Mouse (Mus musculus) hindbrain, postnatal 0 days (tissue): Measurements from ENCODE around the gene Gng5. TPM values are rescaled to one million over a fixed set of nuclear protein-coding genes. Genes with fewer than 3 reads are reported as not detected.

Experiments
- ATAC-seq: fragments of 200-750 bp; cut with Nextera tagmentation; 2 replicates; pipeline ENCODE4 v1.8.0; 2017; ENCODE audit warnings: mild to moderate bottlenecking, moderate TSS enrichment, moderate library complexity
- DNase-seq: peaks from one replicate; pipeline ENCODE4 v3.0.0-alpha.2; 2015; ENCODE audit warnings: low spot score
- H3K27ac ChIP-seq: fragments of 300-500 bp; sonication (generic); 2 replicates; pipeline ENCODE4 v1.5.1; 2014; ENCODE audit warnings: mild to moderate bottlenecking
- H3K27me3 ChIP-seq: fragments of 300-500 bp; sonication (generic); 2 replicates; pipeline ENCODE4 v1.6.1; 2014; ENCODE audit warnings: low read length, mixed read lengths; ENCODE audit not compliant: insufficient read depth
- H3K36me3 ChIP-seq: fragments of 300-500 bp; sonication (generic); 2 replicates; pipeline ENCODE4 v1.6.1; 2014; ENCODE audit warnings: low read length, mixed read lengths; ENCODE audit not compliant: insufficient read depth
- H3K4me1 ChIP-seq: fragments of 300-500 bp; sonication (generic); 2 replicates; pipeline ENCODE4 v1.6.1; 2014; ENCODE audit warnings: antibody characterized with exemption, low read length, mixed read lengths; ENCODE audit not compliant: insufficient read depth
- H3K4me2 ChIP-seq: fragments of 300-500 bp; sonication (generic); 2 replicates; pipeline ENCODE4 v1.6.1; 2014; ENCODE audit warnings: low read depth, mild to moderate bottlenecking, low read length, moderate library complexity, mixed read lengths
- H3K4me3 ChIP-seq: fragments of 300-500 bp; sonication (generic); 2 replicates; pipeline ENCODE4 v1.5.1; 2014; ENCODE audit warnings: low read length
- H3K9ac ChIP-seq: fragments of 300-500 bp; sonication (generic); replicated peaks from 2 replicates; pipeline ENCODE4 v1.6.1; 2014; ENCODE audit warnings: mild to moderate bottlenecking, low read length, moderate library complexity, mixed read lengths
- H3K9me3 ChIP-seq: fragments of 300-500 bp; sonication (generic); 2 replicates; pipeline ENCODE4 v1.6.1; 2016; ENCODE audit warnings: low read length, mixed read lengths
- CTCF ChIP-seq: IDR thresholded peaks from 2 replicates; pipeline ENCODE4 v1.5.1; 2016; ENCODE audit warnings: antibody characterized with exemption, control low read depth, low read depth
- WGBS: fragments of 180-500 bp; shearing (Covaris S2); extraction: QIAGEN DNeasy Blood & Tissue Kit; methylation state at CpG from one replicate; pipeline ENCODE4 v1.1.7; 2014; 5-methylcytosine and 5-hydroxymethylcytosine counted together
- polyA plus RNA-seq: library from polyadenylated mRNA; unstranded; fragments of >200 nt; fragmentation: Nextera tagmentation; extraction: Ambion mirVana; gene quantifications from 2 replicates; pipeline ENCODE4 v1.2.1, GENCODE M21; 2015
- total RNA-seq: library from RNA; depleted of rRNA; stranded (reverse); fragments of >200 nt; gene quantifications from 2 replicates; pipeline ENCODE4 v1.2.3, GENCODE M21; 2014

The Gng5 gene
- total and polyA plus RNA-seq, 2 experiments from 2014 or later, result 119 to 411 TPM

GRCm38 (mm10) chr3:146474428-146474827 lies 25.2 kb upstream of the Gng5 start:
- WGBS, result 89% methylated on average over 3 of the region's 3 CpGs

DNA sequence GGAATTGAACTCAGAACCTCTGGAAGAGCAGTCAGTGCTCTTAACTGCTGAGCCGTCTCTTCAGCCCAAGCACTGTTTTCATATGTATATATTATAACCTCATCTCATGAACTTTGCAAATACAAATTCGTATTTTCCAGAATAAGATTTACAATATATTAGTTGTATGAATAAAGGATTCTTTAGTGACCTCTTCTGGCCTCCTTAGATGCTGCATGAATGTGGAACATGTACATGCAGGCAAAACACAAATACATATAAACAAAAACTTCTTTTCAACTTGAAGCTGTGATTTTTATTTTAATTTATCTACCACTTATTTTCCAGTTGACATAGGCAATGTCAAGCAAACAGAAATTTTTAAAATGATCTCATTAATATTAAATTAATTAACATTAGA lies 17.6 kb upstream of the Gng5 start:
- 78% methylated on average over 2 of the region's 2 CpGs for WGBS
- no peaks in the 10 kb centered on the region for H3K9me3 ChIP-seq
- no peak overlapping the region for H3K4me3 ChIP-seq
- H3K27me3 ChIP-seq, result no peaks in the 10 kb centered on the region
- ATAC-seq, result no peak
- no peak overlapping the region for H3K27ac ChIP-seq
- no peak for DNase-seq
- H3K4me1 ChIP-seq, result no peaks in the 10 kb centered on the region
- no peak overlapping the region for H3K4me2 ChIP-seq
- H3K36me3 ChIP-seq, result no peaks in the 10 kb centered on the region
- TF ChIP-seq CTCF, result peak; percentile 7; the same call in 1 of the 2 replicates
- H3K9ac ChIP-seq, result no peak overlapping the region

More at GRCm38 (mm10) chr3:146474428-146474827, 25.2 kb upstream of the Gng5 start:
- ATAC-seq (no peak), DNase-seq (no peak)
- Histone ChIP-seq H3K27ac (no peak overlapping the region), H3K9me3 (no peaks in the 10 kb centered on the region), H3K4me3 (no peak overlapping the region), H3K9ac (no peak overlapping the region), H3K4me1 (no peaks in the 10 kb centered on the region), H3K36me3 (no peaks in the 10 kb centered on the region), H3K27me3 (no peaks in the 10 kb centered on the region), H3K4me2 (no peak overlapping the region)
- no peak for TF ChIP-seq CTCF

GRCm38 (mm10) chr3:146486464-146486863 lies 13.1 kb upstream of the Gng5 start:
- H3K36me3 ChIP-seq, result no peaks in the 10 kb centered on the region
- ATAC-seq (no peak), DNase-seq (no peak)
- no peak overlapping the region for H3K9ac ChIP-seq
- H3K27me3 ChIP-seq, result no peaks in the 10 kb centered on the region
- no peak overlapping the region for H3K4me2 ChIP-seq
- 90% methylated on average over 4 of the region's 4 CpGs for WGBS
- H3K9me3 ChIP-seq, result no peaks in the 10 kb centered on the region
- H3K27ac ChIP-seq, result no peak overlapping the region
- no peak overlapping the region for H3K4me3 ChIP-seq
- no peak for TF ChIP-seq CTCF
- H3K4me1 ChIP-seq, result no peaks in the 10 kb centered on the region

DNA sequence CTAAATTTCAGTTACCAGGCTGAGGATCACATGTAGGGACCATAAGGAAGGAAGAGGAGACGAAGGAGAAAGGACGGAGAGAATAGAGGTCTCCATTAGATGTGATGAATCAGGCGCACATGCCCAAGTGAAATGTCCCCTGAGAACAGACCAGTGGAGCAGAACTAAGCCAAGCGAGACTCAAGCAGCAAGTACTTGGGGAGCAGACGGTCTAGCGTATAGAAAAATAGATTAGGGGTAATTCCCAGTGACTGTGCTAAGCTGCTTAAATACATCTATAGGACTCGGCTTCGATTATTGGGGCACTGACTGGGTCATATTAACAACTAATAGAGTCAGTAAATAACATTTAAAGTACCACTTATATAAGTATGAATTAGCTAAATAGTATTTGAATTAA lies 4.7 kb upstream of the Gng5 start:
- DNase-seq (no peak), ATAC-seq (no peak)
- no peak overlapping the region for H3K4me2 ChIP-seq
- no peaks in the 10 kb centered on the region for H3K4me1 ChIP-seq
- 67% methylated on average over 8 of the region's 8 CpGs for WGBS
- H3K27ac ChIP-seq, result no peak overlapping the region
- no peak overlapping the region for H3K9ac ChIP-seq
- no peak for TF ChIP-seq CTCF
- H3K9me3 ChIP-seq, result no peaks in the 10 kb centered on the region
- H3K36me3 ChIP-seq, result no peaks in the 10 kb centered on the region
- no peaks in the 10 kb centered on the region for H3K27me3 ChIP-seq
- H3K4me3 ChIP-seq, result no peak overlapping the region

DNA sequence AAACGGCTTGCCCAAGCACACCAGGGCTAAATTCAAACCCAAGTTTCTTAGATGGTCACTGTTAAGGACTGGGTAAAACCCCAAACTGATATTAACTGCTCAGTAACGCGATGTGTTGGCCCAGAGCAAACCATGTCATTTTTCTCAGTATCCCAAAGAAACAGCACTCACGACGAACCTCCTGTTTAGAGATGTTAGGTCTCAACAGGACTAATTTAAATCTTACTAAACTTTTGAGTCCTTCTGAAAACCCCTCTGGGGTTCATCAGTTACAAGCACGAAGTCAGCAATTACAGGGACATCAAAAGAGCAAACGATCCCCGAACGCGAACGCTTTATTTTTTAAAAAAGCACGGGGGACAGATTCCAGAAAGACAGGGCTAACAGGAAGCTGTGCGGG lies 618 bp upstream of the Gng5 start:
- TF ChIP-seq CTCF, result no peak
- peak overlapping the region; percentile 81 for H3K4me3 ChIP-seq
- peak overlapping the region; percentile 83 for H3K27ac ChIP-seq
- no peaks in the 10 kb centered on the region for H3K9me3 ChIP-seq
- no peaks in the 10 kb centered on the region for H3K27me3 ChIP-seq
- ATAC-seq (no peak), DNase-seq (no peak)
- H3K4me2 ChIP-seq, result peak overlapping the region; percentile 72
- H3K9ac ChIP-seq, result peak overlapping the region; percentile 68
- H3K4me1 ChIP-seq, result no peaks in the 10 kb centered on the region
- WGBS, result 5% methylated on average over 13 of the region's 13 CpGs
- H3K36me3 ChIP-seq, result peaks cover 7% of the 10 kb centered on the region; the same call in 1 of the 2 replicates

DNA sequence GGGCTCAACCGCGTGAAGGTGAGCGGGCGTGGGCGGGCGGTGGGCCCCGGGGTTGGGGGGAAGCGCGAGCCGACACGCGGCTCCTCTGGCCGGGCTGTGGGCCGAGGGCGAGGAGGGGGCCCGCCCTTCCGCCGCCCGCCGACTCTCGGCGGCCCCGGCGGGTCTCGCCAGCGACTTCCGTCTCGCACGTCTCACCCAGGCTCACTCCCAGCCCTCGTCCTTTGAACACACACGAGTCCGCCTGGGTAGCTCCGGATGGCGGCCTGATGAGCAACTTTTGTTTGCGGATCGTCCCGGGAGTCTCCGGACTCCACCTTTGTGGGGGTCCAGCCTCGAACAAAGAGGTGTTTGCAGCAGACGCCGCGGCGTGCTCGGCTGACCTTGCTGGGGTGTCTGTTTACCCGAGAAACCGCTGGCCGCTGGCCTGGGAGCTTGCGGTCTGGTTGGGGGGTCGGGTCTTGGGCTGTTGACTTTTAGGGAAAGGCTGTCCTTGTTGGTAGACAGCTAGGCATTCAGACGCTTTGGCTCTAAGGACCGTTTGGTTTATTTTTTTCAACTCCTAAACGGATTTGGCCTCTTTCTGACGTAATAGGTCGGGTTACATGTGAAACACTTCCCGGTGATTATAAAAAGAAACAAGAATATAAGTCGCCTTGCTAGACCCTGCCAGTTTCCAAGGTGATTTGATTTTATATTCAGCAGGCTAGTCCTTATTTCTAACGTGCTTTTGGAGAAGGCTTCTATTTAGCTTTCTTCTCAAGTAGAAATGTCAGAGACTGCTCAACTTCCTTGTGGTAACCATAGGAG lies 599 bp downstream of the Gng5 start:
- ATAC-seq, result peak; percentile 81
- Histone ChIP-seq H3K27ac (peak overlapping the region; percentile 83), H3K9ac (peak overlapping the region; percentile 68), H3K4me3 (peak overlapping the region; percentile 81), H3K36me3 (peaks cover 7% of the 10 kb centered on the region; the same call in 1 of the 2 replicates), H3K9me3 (no peaks in the 10 kb centered on the region), H3K27me3 (no peaks in the 10 kb centered on the region), H3K4me2 (peak overlapping the region; percentile 72), H3K4me1 (no peaks in the 10 kb centered on the region)
- no peak for TF ChIP-seq CTCF
- under 1% methylated on average over 49 of the region's 57 CpGs for WGBS
- peak; percentile 70 for DNase-seq

- ATAC-seq, result no peak
- WGBS, result 11% methylated on average over 5 of the region's 5 CpGs
- DNase-seq, result no peak
- peak overlapping the region; percentile 81 for H3K4me3 ChIP-seq
- peaks cover 13% of the 10 kb centered on the region; the same call in 1 of the 2 replicates for H3K36me3 ChIP-seq
- H3K27ac ChIP-seq, result peak overlapping the region; percentile 83
- H3K4me2 ChIP-seq, result peak overlapping the region; percentile 72
- H3K4me1 ChIP-seq, result no peaks in the 10 kb centered on the region
- no peaks in the 10 kb centered on the region for H3K9me3 ChIP-seq
- H3K27me3 ChIP-seq, result no peaks in the 10 kb centered on the region
- TF ChIP-seq CTCF, result no peak
- H3K9ac ChIP-seq, result peak overlapping the region; percentile 68
Measured at GRCm38 (mm10) chr3:146500810-146501201, 1.2 kb downstream of the Gng5 start.
